Mouse (Mus musculus): ENCODE measurements around the gene Usp18.

The Usp18 gene

GRCm38 (mm10) chr6:121245127-121246036, at the start of gene Usp18:
Usp18 (plus strand) TSS chr6:121245906.
- peak; percentile 95 to 96 for DNase-seq

- no peak for DNase-seq
These were observed 47.8 kb upstream of the Usp18 start for GRCm38 (mm10) chr6:121197807-121198365.

- DNase-seq = no peak
These were observed 45.2 kb upstream of the Usp18 start for GRCm38 (mm10) chr6:121200458-121200857.

GRCm38 (mm10) chr6:121202026-121202425, 43.7 kb upstream of the Usp18 start:
- no peak for DNase-seq

- DNase-seq = no peak
These were observed 39.2 kb upstream of the Usp18 start for GRCm38 (mm10) chr6:121206481-121206880.

GRCm38 (mm10) chr6:121209584-121209983, 36.1 kb upstream of the Usp18 start:
- DNase-seq = peak; percentile 62 to 81

GRCm38 (mm10) chr6:121210149-121210925, 35.4 kb upstream of the Usp18 start, which contains the start of gene Tuba8:
Tuba8 (plus strand) TSS chr6:121210696.
- DNase-seq = peak; percentile 64 to 76

GRCm38 (mm10) chr6:121210926-121211289, 34.8 kb upstream of the Usp18 start:
- DNase-seq = no peak

- peak; percentile 65 to 80 for DNase-seq
These were observed 34.0 kb upstream of the Usp18 start for GRCm38 (mm10) chr6:121211743-121212142.

- DNase-seq = no peak
These were observed 32.7 kb upstream of the Usp18 start for GRCm38 (mm10) chr6:121212988-121213387.

- no peak for DNase-seq
These were observed 31.5 kb upstream of the Usp18 start for GRCm38 (mm10) chr6:121214221-121214620.

GRCm38 (mm10) chr6:121214667-121215330, 30.9 kb upstream of the Usp18 start:
- DNase-seq = no peak

GRCm38 (mm10) chr6:121215336-121215735, 30.4 kb upstream of the Usp18 start:
- DNase-seq = no peak

- DNase-seq = no peak
These were observed 29.8 kb upstream of the Usp18 start for GRCm38 (mm10) chr6:121215896-121216295.

GRCm38 (mm10) chr6:121216589-121217255, 29.0 kb upstream of the Usp18 start:
- DNase-seq = no peak

GRCm38 (mm10) chr6:121218002-121218401, 27.7 kb upstream of the Usp18 start:
- DNase-seq = no peak

GRCm38 (mm10) chr6:121219406-121219805, 26.3 kb upstream of the Usp18 start:
- no peak for DNase-seq

GRCm38 (mm10) chr6:121220181-121220580, 25.5 kb upstream of the Usp18 start:
- no peak for DNase-seq

GRCm38 (mm10) chr6:121221876-121222597, 23.7 kb upstream of the Usp18 start:
- no peak for DNase-seq

GRCm38 (mm10) chr6:121223001-121223400, 22.7 kb upstream of the Usp18 start:
- DNase-seq = no peak

- no peak for DNase-seq
These were observed 21.6 kb upstream of the Usp18 start for GRCm38 (mm10) chr6:121224067-121224466.

GRCm38 (mm10) chr6:121224993-121225392, 20.7 kb upstream of the Usp18 start:
- no peak for DNase-seq

Measured in lung, adult 18-20 months (tissue).